ENCODE assay signal across 15 mouse cellular contexts in the genomic region with DNA sequence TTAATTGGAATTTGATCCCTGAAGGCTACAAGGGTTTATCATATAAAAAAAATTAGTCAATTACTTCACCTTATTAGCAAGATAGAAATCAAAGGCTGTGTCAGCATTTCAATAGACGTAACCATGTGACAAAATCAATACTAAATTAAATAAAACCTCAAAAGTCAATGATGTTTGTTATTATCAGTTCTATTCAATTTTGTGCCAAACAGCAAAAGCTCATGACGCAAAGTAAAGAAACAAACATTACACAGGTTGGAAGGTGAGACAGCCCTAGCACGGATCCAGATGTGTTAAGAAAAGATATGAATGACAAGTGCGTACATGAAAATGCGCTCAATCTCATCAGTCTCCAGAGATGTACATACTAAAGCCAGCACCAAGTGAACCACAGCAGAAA.
"Had no signal": no experiment of that assay in that cellular context is flagged by ENCODE, and none has a peak within 500 bp of the region (broad histone marks: within the 10 kb centered on the region; RNA-seq: fewer than 3 reads in every experiment).

No protein-coding gene starts in this region.

- H3K36me3 ChIP-seq: neural tube, embryonic 15.5 days; stomach, embryonic 15.5 days had no signal

- H3K27me3 ChIP-seq: neural tube, embryonic 15.5 days; stomach, embryonic 15.5 days had no signal

- H3K9ac ChIP-seq: neural tube, embryonic 15.5 days; stomach, embryonic 15.5 days had no signal

- H3K4me2 ChIP-seq: neural tube, embryonic 15.5 days; stomach, embryonic 15.5 days had no signal

- H3K4me3 ChIP-seq: neural tube, embryonic 15.5 days; stomach, embryonic 15.5 days had no signal

- H3K4me1 ChIP-seq: stomach, embryonic 15.5 days had no signal

- DNase-seq: retina, postnatal 1 day; right cerebral cortex, adult 18-20 months; right cerebral cortex, postnatal 14 days; right cerebral cortex, postnatal 25 days; right cerebral cortex, postnatal 4 days; spleen, adult 18-20 months; thymus, adult 18-20 months; thymus, adult 2 months; thymus, postnatal 14 days; thymus, postnatal 25 days; thymus, postnatal 36 days; thymus, postnatal 4 days had no signal

- H3K9me3 ChIP-seq: neural tube, embryonic 15.5 days; stomach, embryonic 15.5 days had no signal

- H3K27ac ChIP-seq: neural tube, embryonic 15.5 days; stomach, embryonic 15.5 days; stomach, postnatal 0 days had no signal
